Mouse (Mus musculus): ENCODE data around the gene Kif5a.
A peak's percentile ranks its signal among the peaks of the same experiment; 100 is the strongest.

The Kif5a gene

DNA sequence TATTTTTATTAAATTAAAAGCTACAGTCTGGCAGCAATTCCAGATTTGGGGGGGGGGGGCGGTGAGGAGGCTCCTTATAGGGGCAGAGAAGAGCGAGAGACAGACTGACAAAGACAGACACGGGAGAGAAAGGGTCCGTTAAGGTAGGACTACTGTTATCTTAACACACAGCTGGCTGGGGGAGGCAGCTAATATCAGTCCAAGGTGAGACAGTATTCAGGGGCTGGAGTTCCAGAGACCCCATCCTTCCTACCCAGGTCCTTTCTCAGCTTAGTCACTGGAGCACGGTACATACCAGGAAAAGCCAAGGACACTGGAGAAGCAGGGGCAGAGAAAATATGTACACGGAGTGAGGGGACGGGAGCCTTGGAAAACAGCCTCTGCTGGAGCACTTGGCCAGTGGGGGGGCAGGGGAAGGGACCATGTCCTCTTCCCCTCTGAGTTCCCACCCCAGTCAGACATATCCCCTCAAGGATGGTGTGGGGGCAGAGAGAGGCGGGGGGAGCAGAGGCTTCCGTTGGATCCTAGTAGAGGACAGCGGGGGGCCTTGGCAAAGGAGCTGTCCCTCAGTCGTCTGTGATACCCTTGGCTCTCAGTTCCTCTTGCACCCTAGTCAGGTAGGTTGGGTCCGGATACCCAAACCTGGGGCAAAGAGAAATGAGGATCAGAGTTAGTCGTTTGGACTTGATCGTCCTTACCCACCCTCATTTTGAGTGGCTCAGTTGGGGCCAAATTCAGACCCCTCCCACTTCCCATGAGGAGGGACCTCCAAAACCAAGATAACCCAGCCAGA is 72.6 kb downstream of the Kif5a start:
- DNase-seq = no peak

DNA sequence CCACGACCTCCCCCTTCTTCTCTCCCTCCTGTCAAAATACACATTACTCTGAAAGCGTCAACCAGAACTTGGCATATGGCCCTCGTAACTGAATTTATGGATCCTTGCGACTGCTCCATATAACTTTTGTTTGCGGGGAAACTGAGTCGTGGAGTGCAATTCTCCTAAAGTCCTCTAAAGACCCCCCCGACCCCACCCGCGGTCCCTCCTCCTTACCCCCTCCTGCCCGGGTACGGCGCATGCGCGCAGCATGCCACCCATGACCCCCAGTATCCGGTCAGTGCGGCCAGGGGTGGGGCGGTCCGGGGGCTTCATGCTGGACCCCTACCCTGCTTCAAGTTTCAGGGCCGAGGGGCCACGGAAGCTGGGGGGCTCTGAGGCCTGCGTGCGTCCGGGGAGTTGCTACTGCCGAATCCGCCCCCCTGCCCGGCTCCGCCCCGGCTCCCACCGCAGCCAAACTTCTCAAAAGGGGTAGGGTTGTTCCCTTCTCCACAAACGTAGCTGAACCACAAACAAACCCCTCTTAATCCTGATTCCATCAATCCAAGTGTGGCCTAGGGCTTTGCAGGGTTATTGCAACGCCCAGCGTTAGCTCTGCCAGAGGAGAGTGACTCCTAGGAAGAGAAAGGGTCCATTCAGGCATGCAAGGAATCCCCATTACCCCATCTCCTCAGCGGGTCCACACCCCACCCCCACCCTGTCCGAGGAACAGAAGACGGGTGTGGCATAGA is 73.3 kb downstream of the Kif5a start, which contains the start of gene Arhgef25:
Gene Arhgef25 (minus strand): TSS at position 433 of the 731 bp plus-strand sequence.
- peak; percentile 76 to 79 for DNase-seq

DNA sequence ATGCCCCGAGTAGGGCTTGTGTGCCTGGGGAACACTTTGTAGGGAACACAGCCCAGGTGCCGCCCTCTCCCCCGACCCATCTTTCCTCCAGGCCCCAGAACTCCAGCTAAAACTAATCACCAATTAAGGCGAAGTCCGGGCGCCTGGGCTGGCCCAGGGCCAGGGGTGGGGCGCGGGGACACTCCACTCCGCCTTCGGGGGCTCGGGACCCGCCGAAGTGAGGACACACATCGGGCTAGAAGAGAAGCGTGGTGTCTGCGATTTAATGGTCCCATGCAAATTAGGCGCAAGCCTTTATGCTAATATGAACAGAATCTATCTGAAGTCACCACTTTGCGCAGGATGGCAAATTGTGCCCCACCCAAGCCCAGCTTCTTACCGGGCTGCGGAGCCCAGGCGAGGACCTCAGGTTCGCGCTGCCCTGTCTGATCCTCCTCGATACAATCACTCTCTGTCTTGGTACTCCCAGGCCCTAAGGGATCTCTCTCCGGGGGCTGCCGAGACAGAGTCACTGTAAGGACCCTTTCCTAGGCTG is 74.0 kb downstream of the Kif5a start:
- DNase-seq = peak; percentile 63 to 74

DNA sequence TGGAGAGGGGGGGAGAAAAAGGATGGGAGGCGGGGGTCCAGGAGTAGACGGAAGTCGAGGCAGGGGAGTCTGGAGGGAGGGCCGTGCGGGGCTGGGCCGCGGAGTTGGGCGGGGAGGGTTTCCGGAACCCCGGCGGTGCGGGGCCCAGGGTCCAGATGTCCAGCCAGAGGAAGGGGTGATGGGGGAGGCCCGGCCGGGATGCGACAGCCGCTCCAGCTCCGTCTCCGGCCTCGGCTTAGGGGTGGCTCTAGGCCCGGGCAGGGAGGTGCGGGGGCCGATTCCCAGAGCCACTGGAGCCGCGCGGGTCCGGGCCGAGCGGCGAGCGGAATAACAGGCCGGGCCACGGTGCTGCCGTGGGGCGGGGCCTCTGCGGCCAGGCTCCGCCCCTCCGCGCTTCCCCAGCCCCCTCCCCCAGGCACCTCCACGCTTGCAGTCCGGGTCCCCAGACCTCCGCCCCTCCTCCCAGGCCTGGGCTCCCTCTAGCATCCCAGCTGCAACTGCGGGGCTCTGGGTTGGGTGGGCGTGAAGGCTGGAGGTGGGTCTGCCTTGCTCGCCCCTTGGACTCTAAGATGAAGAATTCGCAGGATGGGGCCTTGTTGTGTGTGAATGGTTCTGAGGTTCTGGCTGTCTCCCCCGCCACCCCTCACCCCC is 74.6 kb downstream of the Kif5a start:
- peak; percentile 77 to 86 for DNase-seq

DNA sequence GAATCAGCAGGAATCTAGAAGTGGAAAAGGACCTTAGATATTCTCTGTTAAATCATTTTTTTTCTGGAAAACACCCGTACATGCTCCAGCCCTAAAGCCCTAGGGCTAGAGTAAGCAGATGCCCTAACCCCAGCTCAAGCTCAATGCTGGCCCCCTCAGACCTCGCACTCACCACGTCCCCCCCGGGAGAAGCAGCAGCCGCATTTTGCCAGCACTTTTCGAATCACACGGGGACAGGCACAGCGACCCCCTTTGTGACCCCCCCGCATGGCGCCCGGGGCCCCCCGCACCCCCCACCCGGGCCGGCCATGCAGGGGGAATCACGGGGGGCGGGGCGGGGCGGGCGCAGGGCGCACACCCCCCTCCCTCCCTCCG is 75.1 kb downstream of the Kif5a start:
- no peak for DNase-seq

DNA sequence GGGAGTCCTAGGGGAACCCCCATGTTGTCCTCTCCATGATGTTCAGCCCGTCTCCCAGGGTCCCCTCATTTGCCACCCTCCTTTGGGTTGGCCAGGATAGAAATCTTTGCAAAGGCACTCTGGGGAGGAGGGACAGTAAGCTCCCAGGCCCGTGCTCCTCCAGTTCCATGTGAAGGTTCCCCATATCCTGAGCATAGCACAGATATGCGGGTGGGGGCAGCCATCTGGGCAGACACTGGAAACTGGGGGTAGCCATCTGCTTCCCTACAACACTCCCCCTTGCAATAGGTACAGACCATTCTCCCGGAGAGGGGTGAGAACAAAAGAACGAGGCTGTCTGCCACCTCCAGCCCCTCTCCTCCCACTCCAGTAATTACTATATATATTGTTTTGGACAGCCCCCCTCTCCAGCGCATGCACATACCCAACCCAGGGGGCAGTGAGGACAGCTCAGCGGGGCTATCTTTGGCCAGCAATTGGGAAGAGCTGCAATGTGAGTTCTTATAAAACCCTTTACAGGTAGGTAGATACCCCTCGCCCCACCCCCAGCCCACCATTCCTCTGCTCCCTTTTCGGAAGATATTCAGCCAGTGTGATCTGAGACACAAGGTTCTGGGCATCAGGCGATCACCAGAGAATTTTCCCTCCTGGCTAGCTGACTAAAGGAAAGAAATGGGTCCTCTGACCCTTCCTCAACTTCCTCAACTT is 75.6 kb downstream of the Kif5a start:
- no peak for DNase-seq

DNA sequence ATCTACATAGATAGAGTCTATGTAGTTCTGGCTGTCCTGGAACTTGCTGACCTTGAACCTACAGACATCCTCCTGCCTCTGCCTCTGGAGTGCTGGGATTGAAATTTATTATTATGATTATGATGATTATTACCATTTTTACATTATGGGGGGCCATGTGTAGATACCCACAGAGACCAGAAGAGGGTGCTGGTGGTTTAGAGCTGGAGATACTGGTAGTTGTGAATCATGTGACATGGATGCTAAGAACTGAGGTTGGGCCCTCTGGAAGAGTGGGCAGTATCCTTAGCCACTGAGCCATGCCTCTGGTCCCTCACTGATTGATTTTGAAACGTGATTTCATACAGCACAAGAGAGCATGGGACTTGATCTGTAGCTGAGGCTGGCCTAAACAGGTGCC is 76.7 kb downstream of the Kif5a start:
- DNase-seq = no peak

DNA sequence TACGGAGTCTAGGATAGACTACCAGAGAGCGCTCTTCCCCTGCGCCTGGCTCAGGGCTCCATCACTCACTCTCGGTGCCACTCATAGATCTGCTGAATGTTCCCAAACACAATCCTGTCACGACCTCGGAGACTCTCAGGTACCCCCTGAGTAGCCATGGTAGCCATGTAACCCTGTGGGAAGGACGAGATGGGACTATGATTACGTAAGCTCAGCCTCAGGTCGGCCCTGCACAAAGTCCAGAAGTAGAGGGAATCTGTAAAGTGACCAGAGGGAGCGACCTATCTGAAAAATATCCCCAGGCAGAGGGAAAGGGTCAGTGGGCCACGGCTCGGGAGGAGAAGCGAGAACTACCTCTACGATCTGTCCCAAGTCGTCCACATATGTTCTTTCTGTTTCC is 77.6 kb downstream of the Kif5a start:
- DNase-seq = no peak

DNA sequence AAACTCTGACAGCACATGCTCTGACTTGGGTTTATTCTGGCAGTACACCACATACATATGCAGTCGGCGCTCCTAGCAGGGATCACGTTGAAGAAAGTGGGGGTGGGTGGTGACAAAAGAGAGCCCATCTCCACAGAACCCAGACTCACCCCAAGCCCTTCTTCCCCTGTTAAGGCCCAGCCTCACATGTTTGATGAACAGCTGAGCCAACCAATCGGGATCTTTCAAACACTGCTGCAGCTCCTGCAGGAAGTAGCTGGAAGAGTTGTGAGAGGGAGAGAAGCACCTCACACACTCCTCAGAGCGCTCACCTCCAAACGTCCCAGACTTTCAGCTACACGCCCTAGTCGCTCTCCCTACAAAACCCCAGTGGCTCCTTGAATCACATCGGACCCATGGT is 78.0 kb downstream of the Kif5a start:
- DNase-seq = peak in 1 of 2 experiments; percentile 44

DNA sequence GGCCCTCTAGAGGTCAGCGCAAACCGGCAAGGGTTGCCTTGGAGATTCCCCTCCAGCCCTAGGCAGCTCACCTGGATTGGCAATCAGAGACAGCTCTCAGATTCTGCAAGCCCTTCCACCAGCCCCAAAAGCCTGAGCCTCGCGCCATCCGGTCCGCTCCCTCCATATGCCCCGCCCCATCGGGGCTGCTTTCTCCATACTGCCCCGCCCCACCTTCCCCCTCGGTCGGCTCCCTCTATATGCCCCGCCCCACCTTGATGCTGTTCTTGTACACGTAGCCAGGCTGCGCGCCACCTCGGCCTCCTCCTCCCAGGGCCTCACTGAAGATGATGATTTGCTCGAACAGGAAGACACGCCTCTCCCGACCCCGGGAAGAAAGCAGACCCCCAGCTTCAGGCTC is 79.4 kb downstream of the Kif5a start:
- no peak for DNase-seq

DNA sequence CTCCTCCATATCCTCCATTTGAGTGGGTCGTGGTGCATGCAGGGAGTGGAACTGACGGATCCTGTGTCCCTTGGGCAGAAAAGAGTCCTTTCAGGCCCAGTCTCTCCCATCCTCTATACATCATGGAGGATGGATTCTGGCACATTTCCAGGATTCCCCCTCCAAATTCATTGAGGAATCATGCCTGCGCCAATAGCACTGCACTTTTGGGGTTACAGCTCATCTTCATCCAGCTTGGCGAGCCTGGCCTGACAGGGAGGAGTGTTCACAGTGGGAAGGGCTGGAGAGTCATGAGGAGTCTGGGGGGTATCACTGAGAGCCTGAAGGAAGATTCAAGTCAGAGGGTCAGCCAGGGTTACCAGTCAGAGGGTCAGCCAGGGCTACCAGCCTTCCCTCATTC is 80.5 kb downstream of the Kif5a start:
- DNase-seq = no peak

DNA sequence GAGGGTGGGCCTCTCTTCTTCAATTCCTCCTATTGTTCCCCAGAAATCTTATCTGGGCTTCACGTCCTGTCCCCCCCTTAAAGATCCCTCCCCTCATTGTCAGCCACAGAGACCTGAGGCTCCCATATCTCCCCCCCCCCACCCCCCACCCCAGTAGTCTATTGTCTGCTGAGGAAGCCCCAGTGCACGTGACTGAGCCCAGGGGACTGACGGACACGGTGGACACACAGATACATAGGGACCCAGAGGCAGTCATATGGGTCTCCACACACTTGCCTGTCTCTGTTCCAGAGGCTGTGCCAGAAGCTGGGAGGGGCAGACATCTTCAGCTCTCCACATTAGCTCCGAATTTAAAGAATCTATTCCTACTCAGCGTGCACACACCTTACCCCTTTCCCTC is 81.6 kb downstream of the Kif5a start:
- DNase-seq = no peak

DNA sequence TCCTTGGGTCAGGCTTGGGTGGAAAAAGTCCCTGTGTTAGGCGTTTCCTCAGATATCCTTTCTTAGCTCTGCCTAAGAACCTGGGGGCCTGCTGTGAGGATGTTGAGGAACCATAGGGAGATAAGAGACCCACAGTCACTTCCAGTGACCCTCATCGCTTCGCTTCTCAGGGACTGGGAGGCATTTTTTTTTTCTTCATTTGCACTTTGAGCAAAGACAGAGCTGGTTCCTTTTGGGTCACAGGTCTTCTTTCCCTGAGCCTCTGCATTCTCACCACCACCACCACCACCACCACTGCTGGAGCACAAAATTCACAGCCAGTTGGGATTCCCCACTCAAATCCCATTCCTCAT is 82.5 kb downstream of the Kif5a start:
- DNase-seq = no peak

DNA sequence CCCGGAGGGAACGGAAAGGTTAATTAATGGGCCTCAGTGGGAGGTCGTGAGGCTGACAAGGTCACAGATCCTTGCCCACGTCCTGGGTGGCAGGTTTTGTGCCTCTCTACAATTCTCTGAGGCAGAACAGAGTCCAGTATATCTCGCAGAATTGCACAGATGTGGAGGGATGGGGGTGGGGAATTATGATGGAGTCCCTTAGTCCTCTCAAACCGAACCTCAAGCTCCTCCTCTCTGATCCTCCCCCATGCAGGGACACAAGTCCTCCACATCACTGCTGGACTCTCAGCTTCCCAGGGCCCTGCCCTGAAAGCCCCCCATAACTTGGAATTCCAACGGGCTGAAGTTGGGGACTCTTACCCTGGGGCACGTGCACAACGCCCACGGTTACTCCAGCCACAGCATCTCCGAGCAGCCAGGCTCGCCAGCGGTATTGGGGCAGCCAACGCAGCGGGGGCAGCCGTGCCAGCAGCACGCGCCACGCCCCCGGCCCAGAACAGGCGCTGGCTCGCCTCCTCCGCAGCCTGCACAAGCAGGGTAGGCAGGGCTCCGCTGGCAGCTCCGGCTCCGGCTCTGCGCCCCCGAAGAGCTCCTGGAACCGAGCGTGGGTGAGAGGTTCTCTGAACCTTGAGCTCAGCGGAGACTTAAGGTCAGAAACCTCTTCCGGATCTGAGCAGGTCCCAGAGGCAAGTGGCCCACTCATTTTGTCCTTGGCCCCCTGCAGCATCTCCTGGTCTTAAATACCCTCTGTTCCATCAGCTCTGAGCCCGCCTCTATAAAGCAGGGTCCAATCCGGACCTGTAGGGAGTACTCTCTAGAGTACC is 83.1 kb downstream of the Kif5a start, which contains the start of gene Slc26a10:
Gene Slc26a10 (minus strand): TSS at position 775 of the 824 bp plus-strand sequence.
- peak; percentile 47 to 70 for DNase-seq

DNA sequence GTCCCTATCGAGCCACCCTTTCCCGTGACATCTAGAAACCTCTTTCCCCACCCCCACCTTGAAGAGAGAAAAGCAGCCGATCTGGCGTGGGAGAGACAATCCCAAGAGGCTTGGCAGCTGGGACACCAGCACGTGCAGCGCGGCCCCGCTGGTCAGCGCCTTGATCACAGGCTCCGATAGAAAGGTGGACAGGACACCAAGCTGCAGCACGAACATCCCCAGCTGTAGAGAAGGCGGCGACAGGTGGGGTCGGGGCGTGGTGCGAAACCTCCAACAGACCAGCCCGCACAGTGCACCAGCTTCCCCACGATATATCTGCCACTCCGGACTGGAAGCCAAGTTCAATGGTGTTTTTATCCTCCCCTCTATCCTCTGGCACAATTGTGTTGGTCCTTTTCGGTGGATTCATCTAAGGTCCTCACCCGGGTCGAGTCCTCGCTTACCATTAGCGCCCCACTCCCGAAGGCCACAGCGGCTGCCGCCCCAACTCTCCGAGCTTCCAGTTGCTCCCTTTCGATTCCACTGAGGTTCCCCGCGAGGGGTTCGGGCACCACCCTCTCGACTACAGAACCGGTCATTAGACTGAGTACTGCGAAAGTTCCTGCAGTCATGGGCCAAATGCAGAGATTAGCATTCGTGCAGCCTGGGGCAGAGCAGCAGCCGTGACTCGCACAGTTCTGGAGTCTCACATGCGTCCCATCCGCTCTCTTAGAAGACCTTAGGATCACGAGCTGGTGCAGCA is 84.7 kb downstream of the Kif5a start:
- DNase-seq = peak in 1 of 2 experiments; percentile 42

DNA sequence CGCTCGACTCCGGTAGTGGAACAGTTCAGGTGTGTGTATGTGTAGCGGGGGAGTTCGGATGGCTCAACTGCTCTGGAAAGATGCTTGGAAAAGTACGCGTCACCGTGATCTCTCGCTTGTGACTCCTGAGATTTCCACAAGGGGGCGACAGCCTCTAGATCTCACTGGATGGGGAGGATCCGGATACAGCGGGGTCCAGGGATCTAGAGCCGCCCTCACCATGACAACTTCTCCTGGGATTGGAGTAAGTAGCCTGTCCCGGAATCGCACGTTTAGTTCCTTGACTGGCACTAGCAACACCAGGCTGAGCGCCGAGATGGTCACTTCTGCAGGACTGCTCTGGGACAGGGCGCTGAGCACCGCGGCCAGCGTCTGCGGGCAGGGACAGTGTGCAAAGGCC is 85.4 kb downstream of the Kif5a start:
- DNase-seq = peak; percentile 86 to 88

DNA sequence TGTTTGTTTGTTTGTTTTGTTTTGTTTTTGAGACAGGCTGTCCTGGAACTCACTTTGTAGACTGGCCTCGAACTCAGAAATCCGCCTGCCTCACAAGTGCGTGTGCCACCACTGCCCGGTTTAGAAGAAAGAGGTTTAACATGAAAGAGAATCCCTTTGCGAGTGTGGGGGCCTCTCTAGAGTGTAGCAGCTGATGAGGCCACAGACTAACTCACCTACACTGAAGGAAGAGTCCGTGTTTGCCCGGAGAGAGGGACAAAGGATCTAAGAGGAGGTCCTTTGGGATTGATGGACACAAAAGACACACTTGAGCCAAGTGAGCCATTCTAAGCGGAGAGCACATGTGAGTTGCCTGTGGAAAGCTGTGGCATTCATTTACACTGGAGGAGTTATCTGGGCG is 85.9 kb downstream of the Kif5a start:
- DNase-seq = no peak

DNA sequence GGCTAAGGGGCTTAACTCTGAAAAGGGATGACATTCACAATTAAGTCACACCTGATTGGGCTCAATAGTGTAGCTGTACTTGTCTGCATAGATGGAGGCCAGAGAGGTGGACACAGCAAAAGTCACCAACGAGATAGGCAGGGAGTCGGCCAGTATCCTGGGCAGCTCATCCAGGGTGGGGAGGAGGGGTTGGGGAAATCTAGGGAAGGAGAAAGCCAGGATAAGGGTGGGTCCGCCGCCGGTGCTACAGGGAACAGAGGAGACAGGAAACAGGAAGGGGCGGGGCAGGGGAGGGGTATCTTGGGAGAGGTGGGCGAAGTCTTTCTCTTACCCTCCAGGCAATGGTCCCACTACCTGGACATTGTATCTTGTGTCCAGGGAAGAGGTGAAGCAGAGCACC is 86.4 kb downstream of the Kif5a start:
- DNase-seq = no peak

DNA sequence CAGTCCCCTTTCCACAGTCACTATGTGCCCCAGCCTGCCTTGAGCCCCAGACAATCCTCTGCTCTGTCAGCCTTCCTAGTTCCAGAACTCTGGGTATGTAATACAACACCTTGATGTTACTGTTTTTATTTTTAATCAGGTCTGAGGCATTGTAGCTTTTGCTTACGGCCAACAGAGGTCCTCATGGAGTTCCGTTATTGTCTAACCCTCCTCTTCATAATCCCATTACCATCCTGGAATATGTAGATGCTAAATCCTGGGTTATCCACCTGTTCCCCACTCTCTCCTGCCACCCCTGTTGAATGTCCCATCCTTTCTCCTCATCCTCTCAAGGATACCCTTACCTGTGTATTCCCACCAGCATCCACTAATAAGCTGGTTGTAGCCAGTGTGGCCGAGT is 86.9 kb downstream of the Kif5a start:
- no peak for DNase-seq

Data from kidney, postnatal 4 days (tissue).